In genomic region chr15:81606634-81607033, GRCm38 (mm10) we compare ENCODE assay signal across 8 mouse cellular contexts. TPM values are rescaled to one million over a fixed set of nuclear protein-coding genes. Genes with fewer than 3 reads are reported as not detected.
DNase-seq lines count a peak whose midpoint lies in the region; ATAC-seq lines count a peak whose summit lies in the region.

No protein-coding gene starts in this region.

- H3K9ac ChIP-seq in hindbrain, embryonic 14.5 days, result no peak overlapping the region

- no peak for ATAC-seq in hindbrain, embryonic 14.5 days (ENCODE audit: low FRiP score)

- no peak overlapping the region for H3K4me3 ChIP-seq in hindbrain, embryonic 14.5 days (replicated peaks; ENCODE audit: low read length)

- no peak overlapping the region for H3K4me2 ChIP-seq in hindbrain, embryonic 14.5 days (replicated peaks)

- intact Hi-C loops in heart, postnatal 10 days (cut with DNase I), result loop anchor here (2.0 kb wide), 1 partner anchor 158 kb away; no protein-coding TSS in a partner anchor
- intact Hi-C loops in heart, postnatal 25 days (cut with DNase I), result no loop called here

- 97% methylated on average over 1 of the region's 1 CpGs for WGBS in hindbrain, embryonic 14.5 days

- DNase-seq in heart, postnatal 10 days, result peak; percentile 20 to 41
- DNase-seq in heart, postnatal 25 days (ENCODE audit: low spot score), result no peak
- DNase-seq in CD4-positive, CD25-positive, alpha-beta regulatory T cell, adult 2 months (ENCODE audit: low read depth, low spot score), result peak; percentile 74
- DNase-seq in c-Kit-positive CD71-positive TER-119-negative erythroid progenitor cells, embryonic 14.5 days (ENCODE audit: low read depth), result peak; percentile 48
- peak; percentile 23 for DNase-seq in lung, postnatal 14 days
- DNase-seq in right cerebral cortex, adult 2 months (ENCODE audit: low spot score in 2 of 2), result no peak
- DNase-seq in right cerebral cortex, postnatal 10 days (ENCODE audit: low spot score in 2 of 2), result no peak
- DNase-seq in hindbrain, embryonic 14.5 days (ENCODE audit: low spot score), result no peak

- no peaks in the 10 kb centered on the region for H3K27me3 ChIP-seq in hindbrain, embryonic 14.5 days (ENCODE audit: control insufficient read depth, insufficient read depth, low read length)

- H3K27ac ChIP-seq in hindbrain, embryonic 14.5 days, result no peak overlapping the region

- peaks cover 75% of the 10 kb centered on the region for H3K36me3 ChIP-seq in hindbrain, embryonic 14.5 days (replicated peaks; ENCODE audit: control insufficient read depth, insufficient read depth)

- H3K9me3 ChIP-seq in hindbrain, embryonic 14.5 days (ENCODE audit: control insufficient read depth, low read length), result no peaks in the 10 kb centered on the region

- H3K4me1 ChIP-seq in hindbrain, embryonic 14.5 days (replicated peaks; ENCODE audit: control insufficient read depth, insufficient read depth, low read length), result no peaks in the 10 kb centered on the region

RNA-seq across cellular contexts. Expression of gene Ep300, which starts 21.5 kb away (rescaled TPM):
- total RNA-seq in heart, postnatal 10 days (2021), result 10 to 100 TPM; 50.1 to 55.0 TPM
- total RNA-seq in heart, postnatal 25 days (2021), result 10 to 100 TPM; 35.4 to 51.9 TPM
- 22.7 and 24.8 TPM in 2 replicates for polyA plus RNA-seq in hindbrain, embryonic 14.5 days (2014; fragmentation: Nextera tagmentation; extraction: Ambion mirVana)

RNA-seq across cellular contexts. Expression of gene L3mbtl2, which starts 57.1 kb away (rescaled TPM):
- total RNA-seq in heart, postnatal 10 days (2021), result 10 to 100 TPM; 13.4 to 13.6 TPM
- 10 to 100 TPM in 1 of 2 experiments, 1 to 10 TPM in 1; 9.6 to 10.8 TPM for total RNA-seq in heart, postnatal 25 days (2021)
- polyA plus RNA-seq in hindbrain, embryonic 14.5 days (2014; fragmentation: Nextera tagmentation; extraction: Ambion mirVana), result 26.2 and 27.9 TPM in 2 replicates

Comparison
In these comparisons a context has a peak if more than half of its experiments do, and no peak if none do; other contexts are left out.
1. DNase-seq: peak in heart, postnatal 10 days (2 of 2), CD4-positive, CD25-positive, alpha-beta regulatory T cell, adult 2 months (single experiment), c-Kit-positive CD71-positive TER-119-negative erythroid progenitor cells, embryonic 14.5 days (single experiment) and lung, postnatal 14 days (single experiment); none in heart, postnatal 25 days (single experiment), right cerebral cortex, adult 2 months (0 of 2), right cerebral cortex, postnatal 10 days (0 of 2) and hindbrain, embryonic 14.5 days (single experiment).